Mouse (Mus musculus): ENCODE measurements around the gene Hsd17b2. TPM values are rescaled to one million over a fixed set of nuclear protein-coding genes. Genes with fewer than 3 reads are reported as not detected.

The Hsd17b2 gene
- total and polyA plus RNA-seq, 2 experiments from 2014 or later, result 1.1 TPM; not detected in 1

- H3K4me1 ChIP-seq (ENCODE audit: insufficient read depth, low read length), result no peaks in the 10 kb centered on the region
- WGBS, result 72% methylated on average over 10 of the region's 10 CpGs
- no peak overlapping the region for H3K4me3 ChIP-seq (ENCODE audit: low read length)
- H3K36me3 ChIP-seq (ENCODE audit: insufficient read depth, low read length), result peaks cover 34% of the 10 kb centered on the region
- ATAC-seq, result no peak
- no peaks in the 10 kb centered on the region for H3K9me3 ChIP-seq (ENCODE audit: low read length)
- DNase-seq (ENCODE audit: low spot score), result no peak
- no peak for TF ChIP-seq CTCF (IDR thresholded peaks at IDR 0.05; ENCODE audit: low read depth)
- H3K27ac ChIP-seq, result no peak overlapping the region
- H3K4me2 ChIP-seq (ENCODE audit: low read depth, low read length), result no peak overlapping the region
- H3K27me3 ChIP-seq (ENCODE audit: insufficient read depth, low read length), result no peaks in the 10 kb centered on the region
- no peak overlapping the region for H3K9ac ChIP-seq (replicated peaks; ENCODE audit: low read length)
Observed at GRCm38 (mm10) chr8:117794581-117794980, 92.9 kb downstream of the Hsd17b2 start.

- no peak overlapping the region for H3K27ac ChIP-seq
- peaks cover 8% of the 10 kb centered on the region for H3K4me1 ChIP-seq (ENCODE audit: insufficient read depth, low read length)
- TF ChIP-seq CTCF (IDR thresholded peaks at IDR 0.05; ENCODE audit: low read depth), result no peak
- 94% methylated on average over 15 of the region's 15 CpGs for WGBS
- no peaks in the 10 kb centered on the region for H3K9me3 ChIP-seq (ENCODE audit: low read length)
- no peak overlapping the region for H3K4me3 ChIP-seq (ENCODE audit: low read length)
- no peak overlapping the region for H3K9ac ChIP-seq (replicated peaks; ENCODE audit: low read length)
- DNase-seq (ENCODE audit: low spot score), result no peak
- no peak overlapping the region for H3K4me2 ChIP-seq (ENCODE audit: low read depth, low read length)
- ATAC-seq, result no peak
- H3K36me3 ChIP-seq (ENCODE audit: insufficient read depth, low read length), result peaks cover 24% of the 10 kb centered on the region
- no peaks in the 10 kb centered on the region for H3K27me3 ChIP-seq (ENCODE audit: insufficient read depth, low read length)
Observed at GRCm38 (mm10) chr8:117796464-117796863, 94.8 kb downstream of the Hsd17b2 start.

GRCm38 (mm10) chr8:117798066-117798465, 96.4 kb downstream of the Hsd17b2 start:
- H3K36me3 ChIP-seq (ENCODE audit: insufficient read depth, low read length), result peaks cover 16% of the 10 kb centered on the region; the same call in 1 of the 2 replicates
- no peaks in the 10 kb centered on the region for H3K27me3 ChIP-seq (ENCODE audit: insufficient read depth, low read length)
- ATAC-seq (no peak), DNase-seq (ENCODE audit: low spot score) (no peak)
- peaks cover 8% of the 10 kb centered on the region for H3K4me1 ChIP-seq (ENCODE audit: insufficient read depth, low read length)
- WGBS, result 93% methylated on average over 2 of the region's 2 CpGs
- H3K4me3 ChIP-seq (ENCODE audit: low read length), result no peak overlapping the region
- H3K27ac ChIP-seq, result no peak overlapping the region
- H3K9me3 ChIP-seq (ENCODE audit: low read length), result no peaks in the 10 kb centered on the region
- H3K9ac ChIP-seq (replicated peaks; ENCODE audit: low read length), result no peak overlapping the region
- no peak overlapping the region for H3K4me2 ChIP-seq (ENCODE audit: low read depth, low read length)
- TF ChIP-seq CTCF (IDR thresholded peaks at IDR 0.05; ENCODE audit: low read depth), result no peak

DNA sequence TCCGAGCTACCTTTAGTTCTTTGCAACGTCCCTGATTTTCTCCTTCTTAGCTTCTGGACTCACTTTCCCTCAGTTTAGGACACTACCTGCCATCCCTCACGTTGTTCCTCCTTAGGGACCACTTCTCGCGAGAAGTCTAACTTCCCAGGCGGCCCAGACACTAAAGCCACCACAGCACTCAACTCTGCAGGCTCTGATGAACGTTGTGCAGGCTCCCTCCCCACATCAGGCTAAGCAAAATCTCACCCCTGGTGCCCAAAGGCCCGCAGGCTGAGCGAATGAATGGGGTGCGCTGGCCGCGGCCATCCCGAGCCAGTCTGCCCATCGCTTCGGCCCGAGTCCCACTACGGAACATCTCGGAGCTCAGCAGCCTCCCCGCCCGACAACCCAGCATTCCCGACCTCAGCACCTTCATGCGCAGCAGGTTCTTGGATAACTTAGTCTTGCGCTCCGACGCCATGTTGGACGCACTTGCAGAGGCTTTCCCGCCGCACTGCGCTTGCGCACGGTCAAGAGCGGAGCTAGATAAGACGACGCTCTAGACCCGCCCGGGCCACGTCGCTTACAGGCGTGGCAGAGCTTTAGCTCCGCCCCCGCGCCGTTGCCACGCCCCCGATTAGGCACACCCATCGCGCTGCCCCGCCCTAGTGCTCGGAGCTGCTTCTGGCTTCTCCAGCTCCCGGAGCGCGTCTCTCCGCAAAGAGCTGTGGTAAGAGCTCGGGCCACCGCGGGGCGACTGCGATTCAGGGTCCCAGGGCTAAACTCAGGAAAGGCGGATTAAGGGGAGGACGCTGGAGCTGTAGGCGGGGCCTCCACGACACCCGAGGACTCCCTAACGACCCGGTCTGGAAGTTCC, 100.0 kb downstream of the Hsd17b2 start, which contains the start of gene Mphosph6:
Mphosph6 (minus strand) TSS at position 501 of the 856 bp plus-strand sequence.
- H3K4me1 ChIP-seq (ENCODE audit: insufficient read depth, low read length), result peaks cover 8% of the 10 kb centered on the region
- H3K9me3 ChIP-seq (ENCODE audit: low read length), result no peaks in the 10 kb centered on the region
- peak; percentile 32 for TF ChIP-seq CTCF (IDR thresholded peaks at IDR 0.05; ENCODE audit: low read depth)
- ATAC-seq (peak; percentile 98), DNase-seq (ENCODE audit: low spot score) (peak; percentile 99)
- peak within 1 kb of the TSS; percentile 63 for H3K4me2 ChIP-seq (ENCODE audit: low read depth, low read length)
- peak within 1 kb of the TSS; percentile 92 for H3K27ac ChIP-seq
- H3K9ac ChIP-seq (replicated peaks; ENCODE audit: low read length), result peak within 1 kb of the TSS; percentile 78
- H3K4me3 ChIP-seq (ENCODE audit: low read length), result peak within 1 kb of the TSS; percentile 74
- H3K36me3 ChIP-seq (ENCODE audit: insufficient read depth, low read length), result peaks cover 9% of the 10 kb centered on the region; the same call in 1 of the 2 replicates
- under 1% methylated on average over 65 of the region's 65 CpGs for WGBS
- H3K27me3 ChIP-seq (ENCODE audit: insufficient read depth, low read length), result no peaks in the 10 kb centered on the region

DNA sequence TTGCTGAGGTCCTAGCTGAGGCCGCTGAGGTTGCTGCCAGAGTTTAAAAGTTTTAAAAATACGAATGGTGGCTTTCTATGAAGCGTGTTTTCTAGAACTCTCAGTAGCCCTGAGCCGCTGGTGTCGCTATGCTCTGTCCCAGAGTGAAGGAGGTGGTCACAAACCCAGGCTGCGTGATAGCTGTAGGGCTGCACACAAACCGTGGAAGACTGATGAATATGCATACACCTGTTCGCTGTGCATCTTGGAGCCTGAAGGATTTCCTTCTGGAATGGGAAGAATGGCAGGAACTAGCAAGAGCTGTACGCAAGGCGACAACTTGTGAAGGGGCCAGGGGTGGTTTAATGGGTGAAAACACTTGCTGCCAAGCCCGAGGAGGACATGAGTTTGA, 100.6 kb downstream of the Hsd17b2 start:
- H3K36me3 ChIP-seq (ENCODE audit: insufficient read depth, low read length), result 0 out of 2 replicates have a peak, but pooled peaks cover 4% of the 10 kb centered on the region
- peak overlapping the region; percentile 92 for H3K27ac ChIP-seq
- no peaks in the 10 kb centered on the region for H3K27me3 ChIP-seq (ENCODE audit: insufficient read depth, low read length)
- WGBS, result 2% methylated on average over 11 of the region's 11 CpGs
- peak overlapping the region; percentile 78; the same call in 1 of the 2 replicates for H3K9ac ChIP-seq (replicated peaks; ENCODE audit: low read length)
- H3K9me3 ChIP-seq (ENCODE audit: low read length), result no peaks in the 10 kb centered on the region
- H3K4me1 ChIP-seq (ENCODE audit: insufficient read depth, low read length), result peaks cover 8% of the 10 kb centered on the region
- H3K4me2 ChIP-seq (ENCODE audit: low read depth, low read length), result peak overlapping the region; percentile 63
- peak overlapping the region; percentile 74 for H3K4me3 ChIP-seq (ENCODE audit: low read length)
- TF ChIP-seq CTCF (IDR thresholded peaks at IDR 0.05; ENCODE audit: low read depth), result no peak
- DNase-seq (ENCODE audit: low spot score) (no peak), ATAC-seq (peak; percentile 53)

GRCm38 (mm10) chr8:117805419-117805818, 103.7 kb downstream of the Hsd17b2 start:
- Histone ChIP-seq H3K9me3 (ENCODE audit: low read length) (no peaks in the 10 kb centered on the region), H3K9ac (replicated peaks; ENCODE audit: low read length) (no peak overlapping the region), H3K4me1 (ENCODE audit: insufficient read depth, low read length) (peaks cover 5% of the 10 kb centered on the region), H3K27me3 (ENCODE audit: insufficient read depth, low read length) (no peaks in the 10 kb centered on the region), H3K4me3 (ENCODE audit: low read length) (no peak overlapping the region), H3K4me2 (ENCODE audit: low read depth, low read length) (no peak overlapping the region), H3K36me3 (ENCODE audit: insufficient read depth, low read length) (no peaks in the 10 kb centered on the region), H3K27ac (no peak overlapping the region)
- no peak for TF ChIP-seq CTCF (IDR thresholded peaks at IDR 0.05; ENCODE audit: low read depth)
- 73% methylated on average over 5 of the region's 5 CpGs for WGBS
- DNase-seq (ENCODE audit: low spot score) (no peak), ATAC-seq (no peak)

Other genes with a start within 250 kb of the Hsd17b2 start
- gene Plcg2, start 203.6 kb upstream of the Hsd17b2 start, total RNA-seq (2014; rRNA removed), result 2.5 and 3.6 TPM in 2 replicates
- gene Plcg2, start 203.6 kb upstream of the Hsd17b2 start, polyA plus RNA-seq (2015; fragmentation: Nextera tagmentation; extraction: Ambion mirVana), result 1.5 and 1.6 TPM in 2 replicates
- 5.1 and 9.4 TPM in 2 replicates for gene Sdr42e1, start 28.2 kb upstream of the Hsd17b2 start, total RNA-seq (2014; rRNA removed)
- 2.6 and 2.8 TPM in 2 replicates for gene Sdr42e1, start 28.2 kb upstream of the Hsd17b2 start, polyA plus RNA-seq (2015; fragmentation: Nextera tagmentation; extraction: Ambion mirVana)
- 12.5 and 12.8 TPM in 2 replicates for gene Mphosph6, start 100.0 kb downstream of the Hsd17b2 start, total RNA-seq (2014; rRNA removed)
- gene Mphosph6, start 100.0 kb downstream of the Hsd17b2 start, polyA plus RNA-seq (2015; fragmentation: Nextera tagmentation; extraction: Ambion mirVana), result 41.0 and 45.9 TPM in 2 replicates